Mouse (Mus musculus) liver, postnatal 0 days (tissue): ENCODE measurements at regions not wholly inside any gene's neighbourhood (a gene's known extent, or its start where the extent isn't known, plus 50 kb on each side); places are given as distances from the start of the nearest gene placed in this dataset.

Experiments used
- ATAC-seq: fragments of 200-750 bp; cut with Nextera tagmentation; 2 replicates; pipeline ENCODE4 v1.8.0; 2017; ENCODE audit warnings: mild to moderate bottlenecking, moderate library complexity
- DNase-seq: peaks from one replicate; pipeline ENCODE4 v3.0.0-alpha.2; 2016
- H3K27ac ChIP-seq: fragments of 300-500 bp; sonication (generic); 2 replicates; pipeline ENCODE4 v1.5.1; 2014; ENCODE audit warnings: antibody characterized with exemption, moderate library complexity, mild to moderate bottlenecking, low read depth
- H3K27me3 ChIP-seq: fragments of 300-500 bp; sonication (generic); 2 replicates; pipeline ENCODE4 v1.6.1; 2014; ENCODE audit warnings: low read length, control low read depth, mixed read lengths; ENCODE audit not compliant: insufficient read depth
- H3K36me3 ChIP-seq: fragments of 300-500 bp; sonication (generic); replicated peaks from 2 replicates; pipeline ENCODE4 v1.6.1; 2014; ENCODE audit warnings: mild to moderate bottlenecking, control low read depth, low read length, moderate library complexity, mixed read lengths; ENCODE audit not compliant: insufficient read depth
- H3K4me1 ChIP-seq: fragments of 300-500 bp; sonication (generic); 2 replicates; pipeline ENCODE4 v1.6.1; 2014; ENCODE audit warnings: antibody characterized with exemption, mild to moderate bottlenecking, control low read depth; ENCODE audit not compliant: insufficient read depth
- H3K4me2 ChIP-seq: fragments of 300-500 bp; sonication (generic); 2 replicates; pipeline ENCODE4 v1.6.1; 2014; ENCODE audit warnings: low read depth, mild to moderate bottlenecking, low read length, moderate library complexity, mixed read lengths
- H3K4me3 ChIP-seq: fragments of 300-500 bp; sonication (generic); 2 replicates; pipeline ENCODE4 v1.5.1; 2014; ENCODE audit warnings: low read depth, low read length
- H3K9ac ChIP-seq: fragments of 300-500 bp; sonication (generic); replicated peaks from 2 replicates; pipeline ENCODE4 v1.6.1; 2014; ENCODE audit warnings: mild to moderate bottlenecking, moderate library complexity
- H3K9me3 ChIP-seq: fragments of 300-500 bp; sonication (generic); 2 replicates; pipeline ENCODE4 v1.6.1; 2016; ENCODE audit warnings: mild to moderate bottlenecking, control low read depth, low read length, mixed read lengths
- CTCF ChIP-seq: sonication (generic); IDR thresholded peaks from 2 replicates; pipeline ENCODE4 v1.5.1; 2016; ENCODE audit warnings: antibody characterized with exemption, low read depth
- EP300 ChIP-seq: IDR thresholded peaks from 2 replicates; pipeline ENCODE4 v1.6.1; 2016; ENCODE audit warnings: antibody characterized with exemption, low read depth, mild to moderate bottlenecking
- WGBS: fragments of 180-500 bp; shearing (Covaris S2); extraction: QIAGEN DNeasy Blood & Tissue Kit; methylation state at CpG from one replicate; pipeline ENCODE4 v1.1.7; 2014; ENCODE audit not compliant: insufficient replicate concordance; 5-methylcytosine and 5-hydroxymethylcytosine counted together

DNA sequence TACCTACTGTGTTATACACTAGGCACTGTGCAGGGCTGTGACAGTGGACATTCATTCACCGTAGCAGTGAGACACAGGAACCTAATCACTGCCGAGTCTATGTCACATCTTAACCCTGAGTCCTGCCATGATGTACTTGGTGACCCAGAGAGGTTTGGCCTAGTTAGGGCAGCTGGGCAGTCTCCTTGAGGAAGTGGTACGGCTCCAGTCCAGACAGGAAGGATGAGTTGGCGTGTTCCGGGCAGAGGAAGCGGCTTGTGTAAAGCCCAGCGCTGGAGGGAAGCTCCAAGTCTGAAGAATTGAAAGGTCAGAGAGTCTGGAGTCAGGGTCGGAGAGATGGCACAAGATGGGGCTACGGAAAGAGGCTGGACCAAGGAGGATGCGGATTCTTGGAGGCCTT, 99.4 kb upstream of the Smim15 start:
- ATAC-seq (peak; percentile 66), DNase-seq (no peak)
- no peak overlapping the region for H3K4me2 ChIP-seq
- no peak overlapping the region for H3K9ac ChIP-seq
- H3K27me3 ChIP-seq: no peaks in the 10 kb centered on the region
- H3K9me3 ChIP-seq: no peaks in the 10 kb centered on the region
- H3K36me3 ChIP-seq: no peaks in the 10 kb centered on the region
- H3K4me1 ChIP-seq: peaks cover 10% of the 10 kb centered on the region
- no peak overlapping the region for H3K4me3 ChIP-seq
- WGBS: 56% methylated on average over 10 of the region's 10 CpGs
- 0 out of 2 replicates have a peak overlapping the region, but pooled peaks have one; percentile 22 for H3K27ac ChIP-seq
- TF ChIP-seq EP300 (peak; percentile 24; the same call in 1 of the 2 replicates), CTCF (no peak)

DNA sequence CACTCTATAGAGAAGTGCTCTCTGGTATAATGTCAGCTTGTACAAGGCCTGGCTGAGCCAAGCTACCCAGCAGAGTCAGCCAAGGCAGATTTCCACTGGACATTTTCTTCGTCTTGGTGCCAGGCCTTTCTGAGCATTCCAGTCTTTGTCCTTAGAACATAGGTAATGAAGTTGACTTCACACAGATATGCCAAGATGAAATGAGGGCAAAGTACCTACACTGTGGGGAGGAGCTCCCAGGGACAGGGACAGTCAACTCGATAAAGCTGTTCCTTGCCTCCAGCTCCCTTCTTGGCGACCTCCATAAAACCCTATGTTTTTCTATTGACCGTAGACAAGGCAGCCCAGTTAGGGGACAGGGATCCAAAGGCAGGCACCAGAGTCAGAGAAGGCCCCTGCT, 101.3 kb upstream of the Smim15 start:
- 85% methylated on average over 4 of the region's 4 CpGs for WGBS
- TF ChIP-seq CTCF: no peak
- no peak for TF ChIP-seq EP300
- H3K4me1 ChIP-seq: peaks cover 10% of the 10 kb centered on the region

DNA sequence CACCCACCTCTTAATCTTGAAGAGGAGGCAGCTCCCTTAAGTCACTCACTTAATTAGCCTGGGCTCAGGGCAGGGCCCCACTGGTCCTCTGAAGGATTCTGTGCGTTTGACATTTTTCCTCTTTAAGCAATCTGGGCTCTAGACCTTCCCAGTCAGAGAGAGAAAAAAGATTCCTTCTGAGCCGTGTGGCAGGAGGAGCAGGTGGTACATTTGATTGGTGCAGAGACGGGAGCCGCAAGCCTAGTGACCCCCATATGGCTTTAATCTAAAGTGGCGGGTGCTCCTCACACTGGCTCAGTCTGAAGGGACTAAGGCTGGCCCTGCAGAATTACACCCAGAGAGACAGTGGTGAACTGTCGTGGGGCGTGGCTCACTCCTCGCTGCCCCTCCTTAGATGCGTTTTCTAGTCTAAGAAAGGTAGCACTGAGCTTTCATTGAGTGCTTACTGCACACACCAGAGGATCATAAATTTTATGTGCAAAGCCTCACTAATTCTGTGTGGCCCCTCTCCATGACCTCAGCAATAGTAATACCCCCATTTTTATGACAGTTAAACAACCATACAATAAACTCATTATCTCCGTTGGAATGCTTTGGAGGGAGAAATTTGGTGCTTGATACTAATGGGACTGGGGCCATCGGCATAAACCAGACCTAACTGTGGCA, 101.8 kb upstream of the Smim15 start:
- no peak overlapping the region for H3K9ac ChIP-seq
- peaks cover 10% of the 10 kb centered on the region for H3K4me1 ChIP-seq
- H3K27ac ChIP-seq: no peak overlapping the region
- no peak overlapping the region for H3K4me3 ChIP-seq
- no peak for ATAC-seq
- no peaks in the 10 kb centered on the region for H3K9me3 ChIP-seq
- 78% methylated on average over 11 of the region's 11 CpGs for WGBS
- no peaks in the 10 kb centered on the region for H3K36me3 ChIP-seq
- DNase-seq: no peak
- no peaks in the 10 kb centered on the region for H3K27me3 ChIP-seq
- TF ChIP-seq CTCF (no peak), EP300 (no peak)
- H3K4me2 ChIP-seq: no peak overlapping the region

More for the DNA sequence above, 101.3 kb upstream of the Smim15 start:
- no peaks in the 10 kb centered on the region for H3K36me3 ChIP-seq
- H3K27ac ChIP-seq: no peak overlapping the region
- no peak for ATAC-seq
- no peak overlapping the region for H3K4me3 ChIP-seq
- DNase-seq: no peak
- H3K9ac ChIP-seq: no peak overlapping the region
- H3K4me2 ChIP-seq: no peak overlapping the region
- no peaks in the 10 kb centered on the region for H3K27me3 ChIP-seq
- no peaks in the 10 kb centered on the region for H3K9me3 ChIP-seq

DNA sequence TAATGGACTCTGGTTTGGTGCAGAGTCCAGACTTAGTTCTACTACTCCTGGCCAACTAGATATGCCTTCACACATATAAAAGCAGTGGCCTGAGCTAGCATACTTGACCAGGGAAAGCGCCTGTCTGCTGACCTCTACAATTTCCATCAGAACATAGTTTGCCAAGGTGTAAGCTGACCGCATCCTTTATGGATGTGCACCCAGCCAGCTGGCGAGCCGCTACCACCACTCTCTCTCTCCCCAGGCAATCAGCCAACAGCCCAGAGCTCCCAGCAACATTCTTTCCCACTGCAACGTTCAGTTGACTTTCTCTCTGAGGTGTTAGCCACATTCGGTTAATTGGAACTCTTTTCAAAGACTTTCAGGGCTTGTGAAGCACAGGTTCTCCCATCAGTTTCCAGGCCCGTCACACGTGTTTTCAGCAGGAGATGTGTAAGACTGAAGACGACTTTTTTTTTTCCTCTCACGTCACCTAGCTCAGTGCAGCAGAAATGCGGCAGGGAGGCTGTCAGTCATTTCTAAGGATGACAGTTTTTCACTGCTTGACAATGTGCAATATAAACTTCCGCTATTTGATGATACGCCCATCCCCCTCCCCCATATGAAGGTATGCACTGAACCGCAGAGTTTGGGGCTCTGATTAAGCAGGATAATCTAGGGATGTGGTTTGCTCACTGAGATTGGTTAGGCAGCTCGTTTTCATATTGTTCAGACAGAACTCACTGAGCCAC, 104.2 kb upstream of the Smim15 start:
- no peak for DNase-seq
- Histone ChIP-seq H3K27ac (no peak overlapping the region), H3K4me2 (no peak overlapping the region), H3K9me3 (no peaks in the 10 kb centered on the region), H3K9ac (no peak overlapping the region), H3K4me1 (peaks cover 2% of the 10 kb centered on the region; the same call in 1 of the 2 replicates), H3K36me3 (no peaks in the 10 kb centered on the region), H3K27me3 (no peaks in the 10 kb centered on the region), H3K4me3 (no peak overlapping the region)
- no peak for ATAC-seq
- TF ChIP-seq CTCF (no peak), EP300 (no peak)
- WGBS: 57% methylated on average over 15 of the region's 15 CpGs

DNA sequence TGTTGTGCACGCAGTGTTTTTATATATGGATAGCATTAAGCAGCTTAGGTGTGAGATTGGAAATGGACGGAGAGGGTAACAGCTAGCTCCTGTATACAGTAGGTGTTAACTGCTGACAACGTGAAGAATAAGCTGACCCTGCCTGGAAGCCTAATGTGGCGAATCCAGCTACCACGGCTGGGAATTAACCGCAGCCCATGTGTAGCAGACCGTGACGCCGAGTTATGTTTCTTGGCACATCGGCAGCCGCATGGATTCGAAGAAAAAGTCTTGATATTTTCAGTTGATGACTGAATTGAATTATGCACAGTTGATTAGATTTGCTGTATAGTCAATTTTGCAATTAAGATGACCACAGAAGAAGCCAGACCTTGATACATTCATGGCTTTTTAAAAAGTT, 108.6 kb upstream of the Smim15 start:
- H3K27me3 ChIP-seq: no peaks in the 10 kb centered on the region
- no peak overlapping the region for H3K27ac ChIP-seq
- ATAC-seq: no peak

DNA sequence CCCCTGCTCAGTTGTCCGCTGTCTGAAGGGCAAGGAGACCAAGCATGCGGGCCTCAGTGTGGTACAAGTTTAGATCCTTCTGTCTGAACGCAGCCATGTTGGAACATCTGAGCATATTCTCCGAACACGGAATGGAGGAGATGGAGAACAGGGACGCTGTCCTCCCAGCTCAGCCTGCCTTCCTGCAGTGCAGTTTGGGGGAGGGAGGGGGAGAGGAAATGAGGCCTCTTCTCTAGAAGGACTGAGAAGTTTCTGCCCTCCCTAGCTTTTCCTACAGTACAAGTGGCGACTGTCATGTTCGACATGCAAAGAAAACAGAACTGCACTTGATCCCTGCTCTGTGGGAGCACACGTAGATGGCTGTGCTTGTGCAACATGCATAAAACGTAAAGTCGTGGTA, 109.6 kb upstream of the Smim15 start:
- Histone ChIP-seq H3K27ac (no peak overlapping the region), H3K4me3 (no peak overlapping the region), H3K4me2 (peak overlapping the region; percentile 37), H3K9ac (no peak overlapping the region), H3K27me3 (no peaks in the 10 kb centered on the region), H3K4me1 (no peaks in the 10 kb centered on the region), H3K36me3 (no peaks in the 10 kb centered on the region), H3K9me3 (no peaks in the 10 kb centered on the region)
- no peak for DNase-seq
- TF ChIP-seq EP300 (no peak), CTCF (no peak)
- WGBS: 32% methylated on average over 11 of the region's 11 CpGs
- ATAC-seq: 0 out of 2 replicates have a peak, but pooled peaks have one; percentile 4

More for the DNA sequence above, 108.6 kb upstream of the Smim15 start:
- Histone ChIP-seq H3K9ac (no peak overlapping the region), H3K36me3 (no peaks in the 10 kb centered on the region), H3K4me3 (no peak overlapping the region), H3K4me2 (no peak overlapping the region), H3K4me1 (no peaks in the 10 kb centered on the region), H3K9me3 (no peaks in the 10 kb centered on the region)
- DNase-seq: no peak
- 86% methylated on average over 12 of the region's 12 CpGs for WGBS
- TF ChIP-seq EP300 (no peak), CTCF (no peak)
